Mouse (Mus musculus): ENCODE measurements around the gene Htr1d. TPM values are rescaled to one million over a fixed set of nuclear protein-coding genes. Genes with fewer than 3 reads are reported as not detected.
A peak's percentile ranks its signal among the peaks of the same experiment; 100 is the strongest.

Gene Htr1d
- total and polyA plus RNA-seq, 2 experiments from 2014 or later, result 5.1 to 5.9 TPM

GRCm38 (mm10) chr4:136468553-136469327 lies 45.4 kb downstream of the Htr1d start:
- peak overlapping the region; percentile 94; the same call in 1 of the 2 replicates for H3K4me3 ChIP-seq (ENCODE audit: low read depth, low read length)
- peak overlapping the region; percentile 90; the same call in 1 of the 2 replicates for H3K27ac ChIP-seq (ENCODE audit: low read depth, low read length)
- 0 out of 2 replicates have a peak, but pooled peaks cover 5% of the 10 kb centered on the region for H3K27me3 ChIP-seq (ENCODE audit: insufficient read depth, low read length)
- peaks cover 4% of the 10 kb centered on the region for H3K4me1 ChIP-seq (ENCODE audit: insufficient read depth, low read length)
- H3K9me3 ChIP-seq (ENCODE audit: low read length), result no peaks in the 10 kb centered on the region
- ATAC-seq (ENCODE audit: low FRiP score) (no peak), DNase-seq (ENCODE audit: low spot score) (no peak)
- 76% methylated on average over 14 of the region's 14 CpGs for WGBS
- no peak overlapping the region for H3K9ac ChIP-seq (replicated peaks; ENCODE audit: low read length, poor library complexity, severe bottlenecking)
- no peak for TF ChIP-seq CTCF (IDR thresholded peaks at IDR 0.05)
- no peaks in the 10 kb centered on the region for H3K36me3 ChIP-seq (ENCODE audit: insufficient read depth, low read length)
- H3K4me2 ChIP-seq (ENCODE audit: low read depth, low read length, poor library complexity, severe bottlenecking), result peak overlapping the region; percentile 63; the same call in 1 of the 2 replicates

- 0 out of 2 replicates have a peak, but pooled peaks cover under 1% of the 10 kb centered on the region for H3K27me3 ChIP-seq (ENCODE audit: insufficient read depth, low read length)
- peak within 1 kb of the TSS; percentile 90 for H3K27ac ChIP-seq (ENCODE audit: low read depth, low read length)
- peak within 1 kb of the TSS; percentile 85 for H3K9ac ChIP-seq (replicated peaks; ENCODE audit: low read length, poor library complexity, severe bottlenecking)
- peaks cover 4% of the 10 kb centered on the region for H3K4me1 ChIP-seq (ENCODE audit: insufficient read depth, low read length)
- H3K4me3 ChIP-seq (ENCODE audit: low read depth, low read length), result peak within 1 kb of the TSS; percentile 94
- under 1% methylated on average over 34 of the region's 36 CpGs for WGBS
- H3K9me3 ChIP-seq (ENCODE audit: low read length), result no peaks in the 10 kb centered on the region
- DNase-seq (ENCODE audit: low spot score), result peak; percentile 93
- H3K36me3 ChIP-seq (ENCODE audit: insufficient read depth, low read length), result no peaks in the 10 kb centered on the region
- H3K4me2 ChIP-seq (ENCODE audit: low read depth, low read length, poor library complexity, severe bottlenecking), result peak within 1 kb of the TSS; percentile 63
- no peak for TF ChIP-seq CTCF (IDR thresholded peaks at IDR 0.05)
- ATAC-seq (ENCODE audit: low FRiP score), result peak; percentile 89
Observed at GRCm38 (mm10) chr4:136469371-136469903, 46.1 kb downstream of the Htr1d start, which contains the start of gene Luzp1. Luzp1 (plus strand) TSS chr4:136469761.

GRCm38 (mm10) chr4:136469941-136470346 lies 46.6 kb downstream of the Htr1d start:
- no peaks in the 10 kb centered on the region for H3K27me3 ChIP-seq (ENCODE audit: insufficient read depth, low read length)
- H3K27ac ChIP-seq (ENCODE audit: low read depth, low read length), result peak overlapping the region; percentile 90
- peak overlapping the region; percentile 85 for H3K9ac ChIP-seq (replicated peaks; ENCODE audit: low read length, poor library complexity, severe bottlenecking)
- peak overlapping the region; percentile 63 for H3K4me2 ChIP-seq (ENCODE audit: low read depth, low read length, poor library complexity, severe bottlenecking)
- H3K4me3 ChIP-seq (ENCODE audit: low read depth, low read length), result peak overlapping the region; percentile 94
- ATAC-seq (ENCODE audit: low FRiP score) (peak; percentile 83), DNase-seq (ENCODE audit: low spot score) (peak; percentile 83)
- TF ChIP-seq CTCF (IDR thresholded peaks at IDR 0.05), result no peak
- H3K4me1 ChIP-seq (ENCODE audit: insufficient read depth, low read length), result peaks cover 4% of the 10 kb centered on the region
- no peaks in the 10 kb centered on the region for H3K9me3 ChIP-seq (ENCODE audit: low read length)
- WGBS, result 0% methylated on average over 17 of the region's 55 CpGs
- H3K36me3 ChIP-seq (ENCODE audit: insufficient read depth, low read length), result no peaks in the 10 kb centered on the region

GRCm38 (mm10) chr4:136470347-136471071 lies 47.2 kb downstream of the Htr1d start:
- H3K9me3 ChIP-seq (ENCODE audit: low read length), result no peaks in the 10 kb centered on the region
- H3K9ac ChIP-seq (replicated peaks; ENCODE audit: low read length, poor library complexity, severe bottlenecking), result peak overlapping the region; percentile 85
- no peak for TF ChIP-seq CTCF (IDR thresholded peaks at IDR 0.05)
- peak; percentile 50 for DNase-seq (ENCODE audit: low spot score)
- no peaks in the 10 kb centered on the region for H3K36me3 ChIP-seq (ENCODE audit: insufficient read depth, low read length)
- WGBS, result under 1% methylated on average over 50 of the region's 58 CpGs
- H3K4me2 ChIP-seq (ENCODE audit: low read depth, low read length, poor library complexity, severe bottlenecking), result peak overlapping the region; percentile 63
- ATAC-seq (ENCODE audit: low FRiP score), result peak; percentile 10; the same call in 1 of the 2 replicates
- H3K4me1 ChIP-seq (ENCODE audit: insufficient read depth, low read length), result peaks cover 4% of the 10 kb centered on the region
- peak overlapping the region; percentile 90 for H3K27ac ChIP-seq (ENCODE audit: low read depth, low read length)
- H3K27me3 ChIP-seq (ENCODE audit: insufficient read depth, low read length), result no peaks in the 10 kb centered on the region
- peak overlapping the region; percentile 94 for H3K4me3 ChIP-seq (ENCODE audit: low read depth, low read length)

GRCm38 (mm10) chr4:136476692-136477091 lies 53.4 kb downstream of the Htr1d start:
- H3K4me2 ChIP-seq (ENCODE audit: low read depth, low read length, poor library complexity, severe bottlenecking), result no peak overlapping the region
- no peak overlapping the region for H3K9ac ChIP-seq (replicated peaks; ENCODE audit: low read length, poor library complexity, severe bottlenecking)
- no peaks in the 10 kb centered on the region for H3K36me3 ChIP-seq (ENCODE audit: insufficient read depth, low read length)
- peaks cover under 1% of the 10 kb centered on the region for H3K4me1 ChIP-seq (ENCODE audit: insufficient read depth, low read length)
- H3K4me3 ChIP-seq (ENCODE audit: low read depth, low read length), result no peak overlapping the region
- DNase-seq (ENCODE audit: low spot score), result no peak
- H3K9me3 ChIP-seq (ENCODE audit: low read length), result no peaks in the 10 kb centered on the region
- H3K27me3 ChIP-seq (ENCODE audit: insufficient read depth, low read length), result no peaks in the 10 kb centered on the region
- H3K27ac ChIP-seq (ENCODE audit: low read depth, low read length), result no peak overlapping the region
- no peak for TF ChIP-seq CTCF (IDR thresholded peaks at IDR 0.05)
- no peak for ATAC-seq (ENCODE audit: low FRiP score)
- WGBS, result 97% methylated on average over 1 of the region's 1 CpGs

Data from midbrain, postnatal 0 days (tissue).